Mouse (Mus musculus) heart, embryonic 15.5 days (tissue): ENCODE measurements at regions not wholly inside any gene's neighbourhood (a gene's known extent, or its start where the extent isn't known, plus 50 kb on each side); places are given as distances from the start of the nearest gene placed in this dataset.
A peak's percentile ranks its signal among the peaks of the same experiment; 100 is the strongest.

Experiments
- ATAC-seq: fragments of 200-750 bp; cut with Nextera tagmentation; replicated peaks from 2 replicates; pipeline ENCODE4 v1.8.0; 2017; ENCODE audit warnings: low read depth, moderate TSS enrichment; ENCODE audit not compliant: insufficient number of reproducible peaks, insufficient read depth, low FRiP score
- H3K27ac ChIP-seq: fragments of 300-500 bp; sonication (generic); 2 replicates; pipeline ENCODE4 v1.5.1; 2015; ENCODE audit warnings: mild to moderate bottlenecking, inconsistent platforms
- H3K27me3 ChIP-seq: fragments of 300-500 bp; sonication (generic); 2 replicates; pipeline ENCODE4 v1.6.1; 2015; ENCODE audit warnings: inconsistent platforms
- H3K36me3 ChIP-seq: fragments of 300-500 bp; sonication (generic); 2 replicates; pipeline ENCODE4 v1.6.1; 2015; ENCODE audit warnings: mild to moderate bottlenecking, inconsistent platforms
- H3K4me1 ChIP-seq: fragments of 300-500 bp; sonication (generic); replicated peaks from 2 replicates; pipeline ENCODE4 v1.6.1; 2015; ENCODE audit warnings: inconsistent platforms
- H3K4me2 ChIP-seq: fragments of 300-500 bp; sonication (generic); 2 replicates; pipeline ENCODE4 v1.6.1; 2015; ENCODE audit warnings: inconsistent platforms, mild to moderate bottlenecking, moderate library complexity
- H3K4me3 ChIP-seq: fragments of 300-500 bp; sonication (generic); 2 replicates; pipeline ENCODE4 v1.5.1; 2015; ENCODE audit warnings: mild to moderate bottlenecking, inconsistent platforms
- H3K9ac ChIP-seq: fragments of 300-500 bp; sonication (generic); 2 replicates; pipeline ENCODE4 v1.6.1; 2015; ENCODE audit warnings: mild to moderate bottlenecking, inconsistent platforms
- H3K9me3 ChIP-seq: fragments of 300-500 bp; sonication (generic); replicated peaks from 2 replicates; pipeline ENCODE4 v1.6.1; 2016; ENCODE audit warnings: inconsistent platforms
- WGBS: fragments of 180-500 bp; shearing (Covaris S2); methylation state at CpG from one replicate; pipeline ENCODE4 v1.1.7; 2015; ENCODE audit warnings: mixed read lengths; 5-methylcytosine and 5-hydroxymethylcytosine counted together

- H3K4me2 ChIP-seq: no peak overlapping the region
- WGBS: 76% methylated on average over 5 of the region's 5 CpGs
- no peak overlapping the region for H3K9ac ChIP-seq
- H3K27ac ChIP-seq: no peak overlapping the region
- no peaks in the 10 kb centered on the region for H3K9me3 ChIP-seq
- no peak for ATAC-seq
- H3K36me3 ChIP-seq: no peaks in the 10 kb centered on the region
- H3K27me3 ChIP-seq: no peaks in the 10 kb centered on the region
- peaks cover 13% of the 10 kb centered on the region; the same call in 1 of the 2 replicates for H3K4me1 ChIP-seq
- H3K4me3 ChIP-seq: no peak overlapping the region
Measured at GRCm38 (mm10) chr2:180404168-180404567, 51.9 kb upstream of the Slco4a1 start.

- Histone ChIP-seq H3K27ac (no peak overlapping the region), H3K9ac (no peak overlapping the region), H3K4me3 (no peak overlapping the region), H3K27me3 (no peaks in the 10 kb centered on the region), H3K9me3 (no peaks in the 10 kb centered on the region), H3K4me1 (peaks cover 18% of the 10 kb centered on the region; the same call in 1 of the 2 replicates), H3K36me3 (no peaks in the 10 kb centered on the region), H3K4me2 (no peak overlapping the region)
- ATAC-seq: no peak
- WGBS: 61% methylated on average over 8 of the region's 8 CpGs
Measured at GRCm38 (mm10) chr2:180403621-180404020, 52.4 kb upstream of the Slco4a1 start.

DNA sequence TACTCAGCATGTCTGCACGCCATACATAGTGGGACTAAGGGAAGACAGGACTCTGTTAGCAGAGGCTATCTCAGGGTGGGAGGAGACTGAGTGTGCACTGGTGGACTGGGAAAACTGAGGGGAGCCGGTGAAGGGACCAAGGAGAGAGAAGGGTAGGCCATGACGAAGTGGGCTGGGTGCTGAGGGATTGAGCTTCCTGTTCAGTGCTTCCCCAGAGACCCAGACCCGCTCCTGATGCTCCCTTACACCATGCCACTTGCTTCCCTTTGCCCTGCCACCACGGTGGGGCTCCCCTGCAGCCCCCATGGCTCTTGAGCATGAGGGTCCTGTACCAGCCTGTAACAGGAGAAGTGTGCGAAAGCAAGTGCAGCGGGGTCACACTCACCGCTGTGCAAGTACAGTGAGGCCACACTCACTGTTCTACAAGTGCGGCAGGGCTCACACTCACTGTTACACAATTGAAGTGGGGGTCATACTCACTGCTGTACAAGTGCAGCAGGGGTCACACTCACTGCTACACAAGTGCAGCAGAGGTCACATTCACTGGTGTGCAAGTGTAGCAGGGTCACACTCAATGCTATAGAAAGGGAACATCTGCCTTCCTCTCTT is 53.1 kb upstream of the Slco4a1 start:
- H3K4me2 ChIP-seq: no peak overlapping the region
- no peak overlapping the region for H3K27ac ChIP-seq
- peaks cover 24% of the 10 kb centered on the region for H3K4me1 ChIP-seq
- H3K36me3 ChIP-seq: no peaks in the 10 kb centered on the region
- H3K9ac ChIP-seq: no peak overlapping the region
- WGBS: 71% methylated on average over 9 of the region's 9 CpGs
- H3K27me3 ChIP-seq: no peaks in the 10 kb centered on the region
- no peaks in the 10 kb centered on the region for H3K9me3 ChIP-seq
- ATAC-seq: no peak
- H3K4me3 ChIP-seq: no peak overlapping the region

- no peaks in the 10 kb centered on the region for H3K27me3 ChIP-seq
- no peak overlapping the region for H3K9ac ChIP-seq
- H3K4me2 ChIP-seq: no peak overlapping the region
- ATAC-seq: no peak
- 74% methylated on average over 4 of the region's 4 CpGs for WGBS
- no peaks in the 10 kb centered on the region for H3K9me3 ChIP-seq
- peaks cover 29% of the 10 kb centered on the region for H3K4me1 ChIP-seq
- no peaks in the 10 kb centered on the region for H3K36me3 ChIP-seq
- H3K4me3 ChIP-seq: no peak overlapping the region
- no peak overlapping the region for H3K27ac ChIP-seq
Measured at GRCm38 (mm10) chr2:180402433-180402832, 53.6 kb upstream of the Slco4a1 start.

GRCm38 (mm10) chr2:180401409-180402391 is 54.3 kb upstream of the Slco4a1 start:
- 56% methylated on average over 8 of the region's 8 CpGs for WGBS
- ATAC-seq: no peak
- H3K4me3 ChIP-seq: no peak overlapping the region
- no peak overlapping the region for H3K9ac ChIP-seq
- peak overlapping the region; percentile 75; the same call in 1 of the 2 replicates for H3K27ac ChIP-seq
- no peaks in the 10 kb centered on the region for H3K9me3 ChIP-seq
- H3K4me1 ChIP-seq: peaks cover 35% of the 10 kb centered on the region
- H3K27me3 ChIP-seq: no peaks in the 10 kb centered on the region
- no peak overlapping the region for H3K4me2 ChIP-seq
- no peaks in the 10 kb centered on the region for H3K36me3 ChIP-seq

DNA sequence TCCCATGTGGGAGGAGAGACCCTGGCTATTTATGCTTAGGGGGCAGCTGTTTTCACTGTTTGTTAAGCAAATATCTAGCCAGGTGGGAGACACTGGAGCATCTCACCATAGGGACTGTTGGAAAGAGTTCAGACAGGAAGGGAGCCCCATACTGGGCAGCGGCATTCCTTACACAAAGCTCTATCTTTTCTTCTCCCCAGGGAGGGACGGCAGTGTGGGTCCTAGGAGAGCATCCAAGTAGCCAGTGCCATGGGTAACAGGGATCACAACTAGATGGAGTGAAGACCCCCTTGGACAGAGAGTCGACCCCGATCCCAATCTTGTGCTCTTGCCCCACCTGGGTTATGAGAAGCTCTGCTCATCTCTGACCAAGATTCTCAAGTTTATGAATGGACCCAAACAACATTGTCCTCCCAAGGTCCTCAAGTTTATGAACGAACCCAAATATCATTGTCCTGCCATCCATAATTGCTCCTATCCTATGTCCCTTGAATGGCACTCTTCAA is 55.5 kb upstream of the Slco4a1 start:
- no peaks in the 10 kb centered on the region for H3K27me3 ChIP-seq
- H3K9ac ChIP-seq: no peak overlapping the region
- H3K9me3 ChIP-seq: no peaks in the 10 kb centered on the region
- 0 out of 2 replicates have a peak, but pooled peaks cover 4% of the 10 kb centered on the region for H3K36me3 ChIP-seq
- H3K4me3 ChIP-seq: no peak overlapping the region
- no peak overlapping the region for H3K4me2 ChIP-seq
- ATAC-seq: no peak
- 69% methylated on average over 5 of the region's 5 CpGs for WGBS
- peak overlapping the region; percentile 75; the same call in 1 of the 2 replicates for H3K27ac ChIP-seq
- H3K4me1 ChIP-seq: peaks cover 45% of the 10 kb centered on the region

- 41% methylated on average over 8 of the region's 8 CpGs for WGBS
- ATAC-seq: peak; percentile 78
- H3K4me2 ChIP-seq: no peak overlapping the region
- no peak overlapping the region for H3K4me3 ChIP-seq
- no peak overlapping the region for H3K9ac ChIP-seq
- H3K27me3 ChIP-seq: no peaks in the 10 kb centered on the region
- 0 out of 2 replicates have a peak, but pooled peaks cover 4% of the 10 kb centered on the region for H3K36me3 ChIP-seq
- no peaks in the 10 kb centered on the region for H3K9me3 ChIP-seq
- H3K4me1 ChIP-seq: peaks cover 51% of the 10 kb centered on the region
- H3K27ac ChIP-seq: peak overlapping the region; percentile 75
Measured at GRCm38 (mm10) chr2:180399651-180400513, 56.2 kb upstream of the Slco4a1 start.

- no peak overlapping the region for H3K4me3 ChIP-seq
- no peak for ATAC-seq
- no peaks in the 10 kb centered on the region for H3K27me3 ChIP-seq
- no peaks in the 10 kb centered on the region for H3K9me3 ChIP-seq
- H3K4me1 ChIP-seq: peaks cover 59% of the 10 kb centered on the region
- no peak overlapping the region for H3K4me2 ChIP-seq
- peak overlapping the region; percentile 75 for H3K27ac ChIP-seq
- 74% methylated on average over 6 of the region's 6 CpGs for WGBS
- 0 out of 2 replicates have a peak, but pooled peaks cover 4% of the 10 kb centered on the region for H3K36me3 ChIP-seq
- H3K9ac ChIP-seq: no peak overlapping the region
Measured at GRCm38 (mm10) chr2:180398851-180399447, 57.1 kb upstream of the Slco4a1 start.

GRCm38 (mm10) chr2:180398481-180398754 is 57.6 kb upstream of the Slco4a1 start:
- WGBS: 78% methylated on average over 4 of the region's 4 CpGs

GRCm38 (mm10) chr2:180397723-180398480 is 58.1 kb upstream of the Slco4a1 start:
- H3K4me2 ChIP-seq: no peak overlapping the region
- 0 out of 2 replicates have a peak overlapping the region, but pooled peaks have one; percentile 16 for H3K9ac ChIP-seq
- H3K36me3 ChIP-seq: 0 out of 2 replicates have a peak, but pooled peaks cover 4% of the 10 kb centered on the region
- H3K27ac ChIP-seq: peak overlapping the region; percentile 75
- peaks cover 69% of the 10 kb centered on the region for H3K4me1 ChIP-seq
- no peak overlapping the region for H3K4me3 ChIP-seq
- WGBS: 60% methylated on average over 11 of the region's 11 CpGs
- no peaks in the 10 kb centered on the region for H3K27me3 ChIP-seq
- H3K9me3 ChIP-seq: no peaks in the 10 kb centered on the region
- ATAC-seq: no peak

More at GRCm38 (mm10) chr2:180398481-180398754, 57.6 kb upstream of the Slco4a1 start:
- no peaks in the 10 kb centered on the region for H3K27me3 ChIP-seq
- peaks cover 64% of the 10 kb centered on the region for H3K4me1 ChIP-seq
- 0 out of 2 replicates have a peak overlapping the region, but pooled peaks have one; percentile 16 for H3K9ac ChIP-seq
- H3K4me3 ChIP-seq: no peak overlapping the region
- H3K36me3 ChIP-seq: 0 out of 2 replicates have a peak, but pooled peaks cover 4% of the 10 kb centered on the region
- H3K9me3 ChIP-seq: no peaks in the 10 kb centered on the region
- no peak for ATAC-seq
- peak overlapping the region; percentile 75 for H3K27ac ChIP-seq
- no peak overlapping the region for H3K4me2 ChIP-seq
